Mouse (Mus musculus) neural tube, embryonic 11.5 days (tissue): ENCODE measurements around the gene Ccdc82. TPM values are rescaled to one million over a fixed set of nuclear protein-coding genes. Genes with fewer than 3 reads are reported as not detected.
A peak's percentile ranks its signal among the peaks of the same experiment; 100 is the strongest.

Source experiments
- ATAC-seq: fragments of 200-750 bp; cut with Nextera tagmentation; 2 replicates; pipeline ENCODE4 v1.8.0; 2017; ENCODE audit warnings: moderate number of reproducible peaks, mild to moderate bottlenecking, moderate TSS enrichment, moderate library complexity; ENCODE audit not compliant: insufficient read depth, low FRiP score, low TSS enrichment
- DNase-seq: peaks from one replicate; pipeline ENCODE4 v3.0.0-alpha.2; 2015; ENCODE audit warnings: low spot score
- H3K27ac ChIP-seq: fragments of 300-500 bp; sonication (generic); 2 replicates; pipeline ENCODE4 v1.5.1; 2014; ENCODE audit warnings: low read depth, mild to moderate bottlenecking, low read length
- H3K27me3 ChIP-seq: fragments of 300-500 bp; sonication (generic); 2 replicates; pipeline ENCODE4 v1.6.1; 2014; ENCODE audit warnings: mild to moderate bottlenecking, low read length, mixed read lengths; ENCODE audit not compliant: control insufficient read depth, insufficient read depth
- H3K36me3 ChIP-seq: fragments of 300-500 bp; sonication (generic); 2 replicates; pipeline ENCODE4 v1.6.1; 2014; ENCODE audit warnings: mild to moderate bottlenecking, low read length, moderate library complexity, mixed read lengths; ENCODE audit not compliant: control insufficient read depth, insufficient read depth
- H3K4me1 ChIP-seq: fragments of 300-500 bp; sonication (generic); 2 replicates; pipeline ENCODE4 v1.6.1; 2014; ENCODE audit warnings: low read length, mixed read lengths; ENCODE audit not compliant: control insufficient read depth, insufficient read depth
- H3K4me2 ChIP-seq: fragments of 300-500 bp; sonication (generic); 2 replicates; pipeline ENCODE4 v1.6.1; 2014; ENCODE audit warnings: low read depth, mild to moderate bottlenecking, moderate library complexity
- H3K4me3 ChIP-seq: fragments of 300-500 bp; sonication (generic); 2 replicates; pipeline ENCODE4 v1.5.1; 2014; ENCODE audit warnings: low read depth, low read length
- H3K9ac ChIP-seq: fragments of 300-500 bp; sonication (generic); 2 replicates; pipeline ENCODE4 v1.6.1; 2014; ENCODE audit warnings: mild to moderate bottlenecking, low read length
- H3K9me3 ChIP-seq: fragments of 300-500 bp; sonication (generic); 2 replicates; pipeline ENCODE4 v1.6.1; 2016; ENCODE audit warnings: low read length; ENCODE audit not compliant: control insufficient read depth
- WGBS: fragments of 180-500 bp; shearing (Covaris S2); extraction: QIAGEN DNeasy Blood & Tissue Kit; methylation state at CpG from one replicate; pipeline ENCODE4 v1.1.7; 2014; 5-methylcytosine and 5-hydroxymethylcytosine counted together
- polyA plus RNA-seq: library from polyadenylated mRNA; unstranded; fragments of >200 nt; fragmentation: Nextera tagmentation; extraction: Ambion mirVana; gene quantifications from 2 replicates; pipeline ENCODE4 v1.2.1, GENCODE M21; 2014

The Ccdc82 gene
- polyA plus RNA-seq, 1 experiment from 2014 or later: 12.9 TPM

DNA sequence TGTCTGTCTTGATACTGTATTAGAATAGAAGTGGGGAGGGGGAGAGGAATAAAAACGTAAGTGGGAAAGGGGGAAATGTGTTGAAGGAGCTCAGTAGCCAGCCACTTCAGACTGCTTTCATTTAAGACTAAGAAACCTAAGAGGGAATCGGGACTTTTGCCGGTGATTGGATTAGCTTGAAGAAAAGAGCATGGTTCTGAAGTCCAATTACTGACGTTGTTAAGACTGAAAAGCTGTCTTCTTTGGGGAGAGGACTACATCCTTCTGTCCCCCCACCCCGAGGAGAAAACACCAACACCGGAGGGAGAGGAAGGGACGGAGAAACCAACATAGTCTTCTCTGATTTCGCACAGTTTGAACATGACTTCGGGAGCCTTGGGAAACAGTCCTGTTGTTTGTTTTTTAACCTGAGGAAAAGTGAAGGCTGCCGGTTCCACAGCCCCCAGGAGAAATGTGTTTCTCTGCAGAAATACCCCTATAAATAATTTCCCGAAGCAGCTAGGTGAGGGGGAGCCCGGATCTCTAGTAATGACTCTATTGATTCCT lies 50.4 kb downstream of the Ccdc82 start:
- Histone ChIP-seq H3K9ac (peak overlapping the region; percentile 77), H3K4me3 (peak overlapping the region; percentile 65), H3K27me3 (no peaks in the 10 kb centered on the region), H3K9me3 (no peaks in the 10 kb centered on the region), H3K36me3 (no peaks in the 10 kb centered on the region), H3K4me2 (peak overlapping the region; percentile 97), H3K27ac (peak overlapping the region; percentile 76), H3K4me1 (peaks cover 36% of the 10 kb centered on the region)
- ATAC-seq (no peak), DNase-seq (no peak)
- under 1% methylated on average over 12 of the region's 12 CpGs for WGBS

GRCm38 (mm10) chr9:13297668-13298512 lies 51.1 kb downstream of the Ccdc82 start, which contains the start of gene Maml2:
Gene Maml2 (plus strand): TSS chr9:13297957.
- no peaks in the 10 kb centered on the region for H3K36me3 ChIP-seq
- DNase-seq (peak; percentile 74), ATAC-seq (peak; percentile 72)
- no peaks in the 10 kb centered on the region for H3K9me3 ChIP-seq
- peak within 1 kb of the TSS; percentile 77 for H3K9ac ChIP-seq
- no peaks in the 10 kb centered on the region for H3K27me3 ChIP-seq
- H3K4me2 ChIP-seq: peak within 1 kb of the TSS; percentile 97
- H3K4me1 ChIP-seq: peaks cover 42% of the 10 kb centered on the region
- under 1% methylated on average over 20 of the region's 23 CpGs for WGBS
- H3K4me3 ChIP-seq: peak within 1 kb of the TSS; percentile 65
- peak within 1 kb of the TSS; percentile 79 for H3K27ac ChIP-seq

GRCm38 (mm10) chr9:13298513-13298878 lies 51.7 kb downstream of the Ccdc82 start:
- Histone ChIP-seq H3K4me1 (peaks cover 46% of the 10 kb centered on the region), H3K4me2 (peak overlapping the region; percentile 97), H3K9ac (peak overlapping the region; percentile 77), H3K4me3 (peak overlapping the region; percentile 65), H3K27me3 (no peaks in the 10 kb centered on the region), H3K9me3 (no peaks in the 10 kb centered on the region), H3K36me3 (no peaks in the 10 kb centered on the region), H3K27ac (no peak overlapping the region; the same call in 1 of the 2 replicates)
- DNase-seq (no peak), ATAC-seq (no peak)
- WGBS: 32% methylated on average over 9 of the region's 9 CpGs

DNA sequence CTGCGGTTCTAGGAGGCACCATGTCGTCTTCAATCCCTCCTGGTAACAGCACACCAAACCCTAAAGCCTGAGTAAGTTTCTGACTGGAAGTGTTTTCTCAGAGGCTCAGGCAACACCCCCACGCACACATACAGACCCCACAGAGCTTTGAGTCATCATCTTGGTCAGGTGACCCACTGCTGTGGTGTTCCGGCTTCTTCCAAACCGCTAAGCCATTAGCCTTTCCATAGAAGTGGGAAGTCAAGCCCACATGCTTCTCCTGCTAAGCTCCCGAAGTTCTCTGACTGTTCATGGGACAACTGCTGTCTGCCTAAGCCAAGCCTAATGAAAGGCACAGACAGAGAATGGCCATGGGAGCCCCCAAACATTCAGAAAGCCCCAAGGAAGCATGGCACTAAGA lies 52.4 kb downstream of the Ccdc82 start:
- Histone ChIP-seq H3K4me3 (peak overlapping the region; percentile 65), H3K4me2 (peak overlapping the region; percentile 97), H3K27ac (peak overlapping the region; percentile 29), H3K4me1 (peaks cover 51% of the 10 kb centered on the region), H3K36me3 (no peaks in the 10 kb centered on the region), H3K27me3 (no peaks in the 10 kb centered on the region), H3K9ac (peak overlapping the region; percentile 22; the same call in 1 of the 2 replicates), H3K9me3 (no peaks in the 10 kb centered on the region)
- no peak for ATAC-seq
- no peak for DNase-seq
- WGBS: 82% methylated on average over 6 of the region's 6 CpGs

GRCm38 (mm10) chr9:13300041-13300441 lies 53.3 kb downstream of the Ccdc82 start:
- WGBS: 33% methylated on average over 3 of the region's 3 CpGs
- H3K4me3 ChIP-seq: peak overlapping the region; percentile 65; the same call in 1 of the 2 replicates
- H3K27ac ChIP-seq: peak overlapping the region; percentile 56
- DNase-seq (no peak), ATAC-seq (no peak)
- no peaks in the 10 kb centered on the region for H3K27me3 ChIP-seq
- H3K4me1 ChIP-seq: peaks cover 56% of the 10 kb centered on the region
- H3K36me3 ChIP-seq: no peaks in the 10 kb centered on the region
- H3K9me3 ChIP-seq: no peaks in the 10 kb centered on the region
- peak overlapping the region; percentile 97 for H3K4me2 ChIP-seq
- H3K9ac ChIP-seq: peak overlapping the region; percentile 41

- peak overlapping the region; percentile 4; the same call in 1 of the 2 replicates for H3K27ac ChIP-seq
- no peak overlapping the region; the same call in 1 of the 2 replicates for H3K9ac ChIP-seq
- H3K4me1 ChIP-seq: peaks cover 56% of the 10 kb centered on the region
These were observed 54.4 kb downstream of the Ccdc82 start for GRCm38 (mm10) chr9:13300891-13301782.

GRCm38 (mm10) chr9:13302183-13302825 lies 55.5 kb downstream of the Ccdc82 start:
- peak overlapping the region; percentile 4; the same call in 1 of the 2 replicates for H3K27ac ChIP-seq
- ATAC-seq (no peak), DNase-seq (no peak)
- H3K4me2 ChIP-seq: peak overlapping the region; percentile 97; the same call in 1 of the 2 replicates
- H3K4me3 ChIP-seq: no peak overlapping the region
- no peaks in the 10 kb centered on the region for H3K27me3 ChIP-seq
- H3K4me1 ChIP-seq: peaks cover 65% of the 10 kb centered on the region
- H3K9me3 ChIP-seq: no peaks in the 10 kb centered on the region
- no peaks in the 10 kb centered on the region for H3K36me3 ChIP-seq
- H3K9ac ChIP-seq: no peak overlapping the region
- 48% methylated on average over 6 of the region's 6 CpGs for WGBS

More at GRCm38 (mm10) chr9:13300891-13301782, 54.4 kb downstream of the Ccdc82 start:
- no peaks in the 10 kb centered on the region for H3K27me3 ChIP-seq
- H3K36me3 ChIP-seq: no peaks in the 10 kb centered on the region
- 60% methylated on average over 9 of the region's 9 CpGs for WGBS
- no peak for DNase-seq
- H3K9me3 ChIP-seq: no peaks in the 10 kb centered on the region
- no peak for ATAC-seq
- peak overlapping the region; percentile 97 for H3K4me2 ChIP-seq
- H3K4me3 ChIP-seq: no peak overlapping the region; the same call in 1 of the 2 replicates
